Mouse (Mus musculus) liver, embryonic 14.5 days (tissue): Measurements from ENCODE around the gene Wdr17.

Experiments
- CTCF ChIP-seq: IDR thresholded peaks from 2 replicates; pipeline ENCODE4 v1.5.1; 2016; ENCODE audit warnings: antibody characterized with exemption, low read depth, control low read depth
- EP300 ChIP-seq: IDR thresholded peaks from 2 replicates; pipeline ENCODE4 v1.6.1; 2016; ENCODE audit warnings: antibody characterized with exemption, low read depth

- no peak for TF ChIP-seq CTCF
- no peak for TF ChIP-seq EP300
Measured at GRCm38 (mm10) chr8:54932306-54932705, 45.3 kb upstream of the Wdr17 start.
